Mouse (Mus musculus): ENCODE measurements around the gene Car10. TPM values are rescaled to one million over a fixed set of nuclear protein-coding genes. Genes with fewer than 3 reads are reported as not detected.

Gene Car10
- 100 to 1,000 TPM; 144 to 153 TPM for total RNA-seq (2021)
- long read RNA-seq, experiment 1, transcript Car10-206 (9 exons, 3,334 nt): major isoform, 96 of 177 reads
- long read RNA-seq, experiment 1, transcript Car10-201 (10 exons, 3,293 nt): minor isoform, 37 of 177 reads
- long read RNA-seq, experiment 1, partial matches to known transcripts: 8 of 177 reads
- long read RNA-seq, experiment 1, other reads (novel, unspliced or antisense): 34 of 177 reads
- long read RNA-seq, experiment 2, transcript Car10-206 (9 exons, 3,334 nt): major isoform, 71 of 134 reads
- long read RNA-seq, experiment 2, transcript Car10-201 (10 exons, 3,293 nt): minor isoform, 31 of 134 reads
- long read RNA-seq, experiment 2, partial matches to known transcripts: 9 of 134 reads
- long read RNA-seq, experiment 2, other reads (novel, unspliced or antisense): 22 of 134 reads

GRCm38 (mm10) chr11:93097941-93098828 is at the start of gene Car10:
TSS of gene Car10 (plus strand) at chr11:93098028.
- intact Hi-C loops (cut with DNase I): loop anchor here (2.0 to 10.0 kb wide), 2 partner anchors 61 to 693 kb away; no protein-coding TSS in a partner anchor
- peak within 1 kb of the TSS; percentile 71 for H3K4me3 ChIP-seq
- peak within 1 kb of the TSS; percentile 96 for H3K27ac ChIP-seq
- DNase-seq (ENCODE audit: extremely low spot score in 1 of 2, low spot score in 2 of 2): peak; percentile 58 to 71
- no peak for TF ChIP-seq CTCF (IDR thresholded peaks at IDR 0.05)

GRCm38 (mm10) chr11:93065021-93065420 is 32.8 kb upstream of the Car10 start:
- no peak for DNase-seq (ENCODE audit: extremely low spot score in 1 of 2, low spot score in 2 of 2)
- intact Hi-C loops (cut with DNase I): no loop called here
- H3K27ac ChIP-seq: no peak overlapping the region
- no peak for TF ChIP-seq CTCF (IDR thresholded peaks at IDR 0.05)
- H3K4me3 ChIP-seq: no peak overlapping the region

- Histone ChIP-seq H3K27ac (no peak overlapping the region), H3K4me3 (no peak overlapping the region)
- intact Hi-C loops (cut with DNase I): no loop called here
- no peak for DNase-seq (ENCODE audit: extremely low spot score in 1 of 2, low spot score in 2 of 2)
- no peak for TF ChIP-seq CTCF (IDR thresholded peaks at IDR 0.05)
Observed at GRCm38 (mm10) chr11:93065656-93066181, 32.1 kb upstream of the Car10 start.

- no peak for DNase-seq (ENCODE audit: extremely low spot score in 1 of 2, low spot score in 2 of 2)
- peak; percentile 58 for TF ChIP-seq CTCF (IDR thresholded peaks at IDR 0.05)
- intact Hi-C loops (cut with DNase I): loop anchor here (10.0 kb wide), 1 partner anchor 691 kb away; no protein-coding TSS in a partner anchor
- Histone ChIP-seq H3K27ac (no peak overlapping the region), H3K4me3 (no peak overlapping the region)
Observed at GRCm38 (mm10) chr11:93095588-93095987, 2.2 kb upstream of the Car10 start.

- intact Hi-C loops (cut with DNase I): loop anchor here (2.0 to 10.0 kb wide), 2 partner anchors 60 to 692 kb away; no protein-coding TSS in a partner anchor
- peak overlapping the region; percentile 96 for H3K27ac ChIP-seq
- no peak for TF ChIP-seq CTCF (IDR thresholded peaks at IDR 0.05)
- peak overlapping the region; percentile 71 for H3K4me3 ChIP-seq
- no peak for DNase-seq (ENCODE audit: extremely low spot score in 1 of 2, low spot score in 2 of 2)
Observed at GRCm38 (mm10) chr11:93097001-93097400, 827 bp upstream of the Car10 start.

GRCm38 (mm10) chr11:93097431-93097851 is 387 bp upstream of the Car10 start:
- Histone ChIP-seq H3K4me3 (peak overlapping the region; percentile 71), H3K27ac (peak overlapping the region; percentile 96)
- peak; percentile 59 to 73 for DNase-seq (ENCODE audit: extremely low spot score in 1 of 2, low spot score in 2 of 2)
- no peak; the same call in 1 of the 2 replicates for TF ChIP-seq CTCF (IDR thresholded peaks at IDR 0.05)
- intact Hi-C loops (cut with DNase I): loop anchor here (2.0 to 10.0 kb wide), 2 partner anchors 61 to 693 kb away; no protein-coding TSS in a partner anchor

- peak; percentile 17 for TF ChIP-seq CTCF (IDR thresholded peaks at IDR 0.05)
- peak; percentile 50 to 65 for DNase-seq (ENCODE audit: extremely low spot score in 1 of 2, low spot score in 2 of 2)
- Histone ChIP-seq H3K4me3 (peak overlapping the region; percentile 71), H3K27ac (peak overlapping the region; percentile 96)
- intact Hi-C loops (cut with DNase I): loop anchor here (10.0 kb wide), 1 partner anchor 694 kb away; no protein-coding TSS in a partner anchor
Observed at GRCm38 (mm10) chr11:93098933-93099381, 1.1 kb downstream of the Car10 start.

GRCm38 (mm10) chr11:93099431-93100370 is 1.9 kb downstream of the Car10 start:
- DNase-seq (ENCODE audit: extremely low spot score in 1 of 2, low spot score in 2 of 2): peak in 1 of 2 experiments; percentile 32
- TF ChIP-seq CTCF (IDR thresholded peaks at IDR 0.05): no peak
- Histone ChIP-seq H3K4me3 (peak overlapping the region; percentile 71), H3K27ac (peak overlapping the region; percentile 96)
- intact Hi-C loops (cut with DNase I): loop anchor here (5.0 to 10.0 kb wide), 2 partner anchors 695 to 713 kb away; no protein-coding TSS in a partner anchor

- Histone ChIP-seq H3K27ac (0 out of 2 replicates have a peak overlapping the region, but pooled peaks have one; percentile 36), H3K4me3 (peak overlapping the region; percentile 51)
- intact Hi-C loops (cut with DNase I): loop anchor here (5.0 kb wide), 1 partner anchor 712 kb away; no protein-coding TSS in a partner anchor
- no peak for DNase-seq (ENCODE audit: extremely low spot score in 1 of 2, low spot score in 2 of 2)
- TF ChIP-seq CTCF (IDR thresholded peaks at IDR 0.05): no peak
Observed at GRCm38 (mm10) chr11:93100606-93101005, 2.8 kb downstream of the Car10 start.

- DNase-seq (ENCODE audit: extremely low spot score in 1 of 2, low spot score in 2 of 2): peak in 1 of 2 experiments; percentile 44
- TF ChIP-seq CTCF (IDR thresholded peaks at IDR 0.05): no peak; the same call in 1 of the 2 replicates
- peak overlapping the region; percentile 51 for H3K4me3 ChIP-seq
- intact Hi-C loops (cut with DNase I): loop anchor here (5.0 kb wide), 1 partner anchor 711 kb away; no protein-coding TSS in a partner anchor
- H3K27ac ChIP-seq: peak overlapping the region; percentile 16; the same call in 1 of the 2 replicates
Observed at GRCm38 (mm10) chr11:93101106-93101505, 3.3 kb downstream of the Car10 start.
